Mouse (Mus musculus) intestine, embryonic 16.5 days (tissue): ENCODE data around the gene AW551984. TPM values are rescaled to one million over a fixed set of nuclear protein-coding genes. Genes with fewer than 3 reads are reported as not detected.

Experiments used
- ATAC-seq: fragments of 200-750 bp; cut with Nextera tagmentation; 2 replicates; pipeline ENCODE4 v1.8.0; 2017; ENCODE audit warnings: moderate TSS enrichment, moderate library complexity
- H3K27ac ChIP-seq: fragments of 300-500 bp; sonication (generic); 2 replicates; pipeline ENCODE4 v1.5.1; 2014; ENCODE audit warnings: mild to moderate bottlenecking, low read length
- H3K27me3 ChIP-seq: fragments of 300-500 bp; sonication (generic); replicated peaks from 2 replicates; pipeline ENCODE4 v1.6.1; 2014; ENCODE audit warnings: low read length, control low read depth, mixed read lengths; ENCODE audit not compliant: control insufficient read depth, insufficient read depth
- H3K36me3 ChIP-seq: fragments of 300-500 bp; sonication (generic); 2 replicates; pipeline ENCODE4 v1.6.1; 2014; ENCODE audit warnings: low read length, control low read depth; ENCODE audit not compliant: control insufficient read depth, insufficient read depth
- H3K4me1 ChIP-seq: fragments of 300-500 bp; sonication (generic); 2 replicates; pipeline ENCODE4 v1.6.1; 2014; ENCODE audit warnings: low read length, control low read depth, mixed read lengths; ENCODE audit not compliant: control insufficient read depth, insufficient read depth
- H3K4me2 ChIP-seq: fragments of 300-500 bp; sonication (generic); 2 replicates; pipeline ENCODE4 v1.6.1; 2014; ENCODE audit warnings: low read depth, low read length, control low read depth
- H3K4me3 ChIP-seq: fragments of 300-500 bp; sonication (generic); 2 replicates; pipeline ENCODE4 v1.5.1; 2014; ENCODE audit warnings: mild to moderate bottlenecking, low read length
- H3K9ac ChIP-seq: fragments of 300-500 bp; sonication (generic); 2 replicates; pipeline ENCODE4 v1.6.1; 2014; ENCODE audit warnings: low read depth, low read length
- H3K9me3 ChIP-seq: fragments of 300-500 bp; sonication (generic); 2 replicates; pipeline ENCODE4 v1.6.1; 2016; ENCODE audit warnings: low read length, control low read depth; ENCODE audit not compliant: control insufficient read depth
- WGBS: fragments of 180-500 bp; shearing (Covaris S2); extraction: QIAGEN DNeasy Blood & Tissue Kit; methylation state at CpG from one replicate; pipeline ENCODE4 v1.1.7; 2014; 5-methylcytosine and 5-hydroxymethylcytosine counted together
- polyA plus RNA-seq: library from polyadenylated mRNA; unstranded; fragments of >200 nt; fragmentation: Nextera tagmentation; extraction: Ambion mirVana; gene quantifications from 2 replicates; pipeline ENCODE4 v1.2.1, GENCODE M21; 2015

Gene AW551984
- 16.0 and 18.1 TPM in 2 replicates for polyA plus RNA-seq

GRCm38 (mm10) chr9:39603999-39604453 is at the start of gene AW551984:
Gene AW551984, minus strand, starts transcription at chr9:39604403.
- ATAC-seq, result peak; percentile 80
- H3K36me3 ChIP-seq, result no peaks in the 10 kb centered on the region
- WGBS, result 1% methylated on average over 8 of the region's 8 CpGs
- peak within 1 kb of the TSS; percentile 46 for H3K4me3 ChIP-seq
- H3K9me3 ChIP-seq, result no peaks in the 10 kb centered on the region
- peak within 1 kb of the TSS; percentile 79 for H3K4me2 ChIP-seq
- H3K27me3 ChIP-seq, result no peaks in the 10 kb centered on the region
- peak within 1 kb of the TSS; percentile 40 for H3K9ac ChIP-seq
- H3K27ac ChIP-seq, result 0 out of 2 replicates have a peak within 1 kb of the TSS, but pooled peaks have one; percentile 39
- H3K4me1 ChIP-seq, result peaks cover 6% of the 10 kb centered on the region; the same call in 1 of the 2 replicates

- WGBS, result 91% methylated on average over 4 of the region's 4 CpGs
- H3K4me2 ChIP-seq, result no peak overlapping the region
- no peak overlapping the region for H3K9ac ChIP-seq
Observed at GRCm38 (mm10) chr9:39647382-39647781, 43.2 kb upstream of the AW551984 start.

DNA sequence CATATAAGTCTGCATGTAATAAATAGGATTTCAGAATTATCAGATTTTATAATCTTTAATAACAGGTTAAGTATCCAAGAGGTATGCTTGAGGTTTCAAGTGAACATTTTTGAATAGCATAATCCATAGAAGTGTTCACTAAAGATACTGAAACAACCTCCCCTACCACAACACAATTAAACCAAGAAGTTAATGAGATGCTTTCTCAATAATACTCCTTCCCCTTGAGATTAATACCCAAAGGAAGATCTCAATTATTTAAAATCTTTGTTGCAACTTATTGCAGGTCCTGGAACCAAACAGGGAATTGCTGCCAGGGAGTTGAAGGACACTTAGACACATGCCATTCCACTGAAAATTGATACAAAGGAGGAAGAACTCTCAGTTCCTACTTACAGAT is 40.6 kb upstream of the AW551984 start, which contains the start of gene Olfr961:
TSS of gene Olfr961 (plus strand) at position 301 of the 400 bp plus-strand sequence.
- Histone ChIP-seq H3K4me3 (no peak within 1 kb of the TSS), H3K36me3 (no peaks in the 10 kb centered on the region), H3K4me1 (no peaks in the 10 kb centered on the region), H3K4me2 (no peak within 1 kb of the TSS), H3K9me3 (no peaks in the 10 kb centered on the region), H3K27me3 (no peaks in the 10 kb centered on the region), H3K27ac (no peak within 1 kb of the TSS), H3K9ac (no peak within 1 kb of the TSS)
- ATAC-seq, result no peak

More at GRCm38 (mm10) chr9:39647382-39647781, 43.2 kb upstream of the AW551984 start:
- no peaks in the 10 kb centered on the region for H3K4me1 ChIP-seq
- no peaks in the 10 kb centered on the region for H3K36me3 ChIP-seq
- no peaks in the 10 kb centered on the region for H3K9me3 ChIP-seq
- H3K27ac ChIP-seq, result no peak overlapping the region
- H3K4me3 ChIP-seq, result no peak overlapping the region
- no peaks in the 10 kb centered on the region for H3K27me3 ChIP-seq
- no peak for ATAC-seq

GRCm38 (mm10) chr9:39633913-39634594 is 29.9 kb upstream of the AW551984 start:
- H3K4me2 ChIP-seq, result no peak overlapping the region
- H3K27me3 ChIP-seq, result no peaks in the 10 kb centered on the region
- no peaks in the 10 kb centered on the region for H3K4me1 ChIP-seq
- H3K4me3 ChIP-seq, result no peak overlapping the region
- H3K9me3 ChIP-seq, result no peaks in the 10 kb centered on the region
- ATAC-seq, result no peak
- no peak overlapping the region for H3K27ac ChIP-seq
- no peaks in the 10 kb centered on the region for H3K36me3 ChIP-seq
- WGBS, result 25% methylated on average over 4 of the region's 4 CpGs
- no peak overlapping the region for H3K9ac ChIP-seq

DNA sequence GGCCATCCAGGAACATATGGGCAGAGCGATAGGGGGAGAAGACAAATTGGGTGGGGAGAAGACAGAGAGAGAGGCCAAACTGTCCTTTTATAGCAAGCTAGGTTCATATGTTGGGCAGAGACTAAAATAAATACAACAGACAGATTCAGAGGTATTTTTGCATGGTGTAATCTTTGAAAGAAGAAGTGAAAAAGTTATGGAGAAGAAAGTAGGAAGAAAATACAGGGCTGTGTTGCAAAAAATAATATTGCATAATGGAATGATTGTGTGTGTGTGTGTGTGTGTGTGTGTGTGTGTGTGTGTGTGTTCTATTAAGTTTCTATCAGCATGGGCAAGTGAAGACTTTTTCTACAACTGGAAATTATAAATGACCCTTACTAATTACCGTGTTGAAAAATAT is 24.9 kb upstream of the AW551984 start:
- Histone ChIP-seq H3K4me2 (no peak overlapping the region), H3K9ac (no peak overlapping the region), H3K27ac (no peak overlapping the region), H3K4me1 (no peaks in the 10 kb centered on the region), H3K9me3 (no peaks in the 10 kb centered on the region), H3K36me3 (no peaks in the 10 kb centered on the region), H3K4me3 (no peak overlapping the region), H3K27me3 (no peaks in the 10 kb centered on the region)
- no peak for ATAC-seq
- WGBS, result 70% methylated on average over 2 of the region's 2 CpGs

GRCm38 (mm10) chr9:39624711-39625110 is 20.5 kb upstream of the AW551984 start:
- Histone ChIP-seq H3K4me1 (no peaks in the 10 kb centered on the region), H3K4me2 (no peak overlapping the region), H3K27ac (no peak overlapping the region), H3K27me3 (no peaks in the 10 kb centered on the region), H3K36me3 (no peaks in the 10 kb centered on the region), H3K9ac (no peak overlapping the region), H3K9me3 (no peaks in the 10 kb centered on the region), H3K4me3 (no peak overlapping the region)
- ATAC-seq, result peak; percentile 81
- WGBS, result 29% methylated on average over 2 of the region's 2 CpGs

DNA sequence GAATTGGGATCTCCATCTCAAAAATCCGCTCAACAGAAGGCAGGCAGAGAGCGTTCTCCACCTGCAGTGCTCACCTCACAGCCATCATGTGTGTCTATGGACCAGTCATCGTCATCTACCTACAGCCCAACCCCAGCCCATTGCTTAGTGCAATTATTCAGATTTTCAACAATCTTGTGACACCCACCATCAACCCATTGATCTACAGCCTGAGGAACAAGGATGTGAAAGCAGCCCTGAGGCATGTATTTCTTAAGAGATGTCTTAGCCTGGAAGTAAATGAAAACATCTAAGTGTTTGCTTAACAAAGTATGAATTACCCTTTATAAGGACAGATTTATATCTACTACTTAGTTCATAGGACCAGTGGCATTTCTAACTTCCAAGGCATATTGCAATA is 19.6 kb upstream of the AW551984 start:
- H3K9me3 ChIP-seq, result no peaks in the 10 kb centered on the region
- no peaks in the 10 kb centered on the region for H3K27me3 ChIP-seq
- no peak overlapping the region for H3K9ac ChIP-seq
- no peak overlapping the region for H3K27ac ChIP-seq
- 91% methylated on average over 3 of the region's 3 CpGs for WGBS
- no peak overlapping the region for H3K4me3 ChIP-seq
- no peak overlapping the region for H3K4me2 ChIP-seq
- H3K4me1 ChIP-seq, result no peaks in the 10 kb centered on the region
- no peak for ATAC-seq
- no peaks in the 10 kb centered on the region for H3K36me3 ChIP-seq

DNA sequence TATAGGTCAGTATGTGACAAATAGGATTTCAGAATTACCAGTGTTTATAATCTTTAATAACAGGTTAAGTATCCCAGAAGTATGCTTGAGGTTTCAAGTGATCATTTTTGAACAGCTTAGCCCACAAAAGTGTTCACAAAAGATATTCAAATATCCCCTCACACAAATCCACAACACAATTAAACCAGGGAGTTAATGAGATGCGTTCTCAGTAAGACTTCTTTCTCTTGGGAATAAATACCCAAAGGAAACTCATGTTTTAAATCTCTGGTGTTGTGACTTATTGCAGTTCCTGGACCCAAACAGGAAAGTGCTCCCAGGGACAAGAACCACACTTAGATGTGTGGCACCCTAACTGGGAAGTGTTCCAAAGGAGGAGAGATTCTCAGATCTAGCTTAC is 16.9 kb upstream of the AW551984 start, which contains the start of gene Olfr960:
TSS of gene Olfr960 (plus strand) at position 301 of the 400 bp plus-strand sequence.
- H3K27ac ChIP-seq, result no peak within 1 kb of the TSS
- H3K9me3 ChIP-seq, result no peaks in the 10 kb centered on the region
- H3K36me3 ChIP-seq, result no peaks in the 10 kb centered on the region
- no peak within 1 kb of the TSS for H3K9ac ChIP-seq
- 85% methylated on average over 1 of the region's 1 CpGs for WGBS
- H3K4me3 ChIP-seq, result no peak within 1 kb of the TSS
- H3K27me3 ChIP-seq, result no peaks in the 10 kb centered on the region
- ATAC-seq, result no peak
- no peak within 1 kb of the TSS for H3K4me2 ChIP-seq
- H3K4me1 ChIP-seq, result no peaks in the 10 kb centered on the region

GRCm38 (mm10) chr9:39611953-39612352 is 7.8 kb upstream of the AW551984 start:
- Histone ChIP-seq H3K4me3 (no peak overlapping the region), H3K27ac (no peak overlapping the region), H3K4me1 (no peaks in the 10 kb centered on the region), H3K9me3 (no peaks in the 10 kb centered on the region), H3K36me3 (no peaks in the 10 kb centered on the region), H3K9ac (no peak overlapping the region), H3K27me3 (no peaks in the 10 kb centered on the region), H3K4me2 (no peak overlapping the region)
- WGBS, result 73% methylated on average over 1 of the region's 1 CpGs
- no peak for ATAC-seq
